In the genomic region with DNA sequence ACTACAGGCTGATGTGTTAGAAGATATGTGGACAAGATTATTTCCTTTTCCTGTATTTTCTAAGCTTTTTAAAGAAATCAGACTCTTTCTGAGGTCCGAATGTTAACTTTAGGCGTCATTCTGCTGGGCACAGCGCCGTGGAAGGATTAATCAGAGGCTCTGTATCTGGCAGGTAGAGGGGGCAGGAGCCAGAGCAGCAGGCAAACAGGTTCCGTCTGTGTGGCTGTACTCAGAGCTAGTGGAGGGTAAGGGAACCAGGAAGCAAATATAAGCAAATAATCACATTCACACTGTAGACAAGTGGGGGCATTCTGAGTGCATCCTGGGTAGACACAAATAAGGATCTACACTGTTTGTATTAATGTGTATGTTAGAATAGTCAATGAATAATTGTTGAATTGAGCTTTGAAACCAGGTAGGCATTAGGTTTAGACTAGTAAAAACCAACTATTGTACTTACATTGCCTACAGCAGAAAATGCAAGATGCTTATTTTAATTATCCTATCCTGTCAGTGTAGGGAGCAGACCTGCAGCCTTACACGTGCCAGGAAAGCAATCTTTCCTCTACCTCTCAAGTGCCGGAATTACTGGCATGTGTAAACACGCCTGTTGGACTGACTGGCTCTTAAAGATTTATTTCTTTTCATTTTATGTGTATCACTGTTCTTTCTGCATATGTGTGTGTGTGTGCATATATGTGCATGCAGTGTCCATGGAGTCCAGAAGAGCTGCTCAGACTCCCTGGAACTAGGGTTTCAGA, we compare ENCODE assay signal across 16 mouse cellular contexts.
A peak's percentile ranks its signal among the peaks of the same experiment; 100 is the strongest.
DNase-seq lines count a peak whose midpoint lies in the region; ATAC-seq and TF ChIP-seq lines count a peak whose summit lies in the region.
"Had no signal": no experiment of that assay in that cellular context is flagged by ENCODE, and none has a peak within 500 bp of the region (broad histone marks: within the 10 kb centered on the region; RNA-seq: fewer than 3 reads in every experiment).

No protein-coding gene starts in this region.

- H3K4me2 ChIP-seq in forebrain, embryonic 13.5 days, result no peak overlapping the region
- H3K4me2 ChIP-seq in forebrain, embryonic 16.5 days (ENCODE audit: low read length), result no peak overlapping the region
- no peak overlapping the region for H3K4me2 ChIP-seq in liver, embryonic 11.5 days
- H3K4me2 ChIP-seq in limb, embryonic 13.5 days (replicated peaks), result no peak overlapping the region
- H3K4me2 ChIP-seq: midbrain, embryonic 11.5 days had no signal

- H3K9me3 ChIP-seq in forebrain, embryonic 13.5 days (replicated peaks), result no peaks in the 10 kb centered on the region
- no peaks in the 10 kb centered on the region for H3K9me3 ChIP-seq in forebrain, embryonic 16.5 days (ENCODE audit: control insufficient read depth, low read length)
- no peaks in the 10 kb centered on the region for H3K9me3 ChIP-seq in liver, embryonic 11.5 days (ENCODE audit: control insufficient read depth, low read length)
- H3K9me3 ChIP-seq in limb, embryonic 13.5 days, result no peaks in the 10 kb centered on the region

- peak; percentile 52 for DNase-seq in liver, adult 2 months (ENCODE audit: extremely low read depth, low read depth, low spot score)
- no peak for DNase-seq in liver, embryonic 11.5 days (ENCODE audit: low spot score)
- DNase-seq in brain, adult 2 months (ENCODE audit: low read depth, low spot score), result peak; percentile 48
- DNase-seq in spleen, adult 12 weeks (ENCODE audit: low spot score), result no peak
- DNase-seq in layer of hippocampus, postnatal 25 days (ENCODE audit: extremely low spot score in 1 of 2, low spot score in 1 of 2), result no peak
- DNase-seq: B cell, adult 2 months; cerebellum, adult 9-10 months; embryo, embryonic 11 days; heart, postnatal 10 days; kidney, adult 9 months; lung, adult 2 months had no signal

- no peak overlapping the region for H3K9ac ChIP-seq in forebrain, embryonic 13.5 days
- H3K9ac ChIP-seq in forebrain, embryonic 16.5 days (replicated peaks; ENCODE audit: low read depth, low read length), result no peak overlapping the region
- no peak overlapping the region for H3K9ac ChIP-seq in liver, adult 2 months (ENCODE audit: low read depth, low read length)
- no peak overlapping the region for H3K9ac ChIP-seq in liver, embryonic 11.5 days (ENCODE audit: low read depth, low read length)
- no peak overlapping the region for H3K9ac ChIP-seq in limb, embryonic 13.5 days

- peak overlapping the region; percentile 20; the same call in 1 of the 2 replicates for H3K27ac ChIP-seq in forebrain, embryonic 13.5 days
- H3K27ac ChIP-seq in forebrain, embryonic 16.5 days (ENCODE audit: low read length), result no peak overlapping the region
- H3K27ac ChIP-seq in liver, adult 2 months (replicated peaks; ENCODE audit: insufficient read depth, low read depth, low read length), result peak overlapping the region; percentile 27; the same call in 1 of the 2 replicates
- no peak overlapping the region for H3K27ac ChIP-seq in liver, embryonic 11.5 days (ENCODE audit: low read depth, low read length)
- H3K27ac ChIP-seq in limb, embryonic 13.5 days, result peak overlapping the region; percentile 40; the same call in 1 of the 2 replicates

- H3K79me2 ChIP-seq in liver, adult 2 months (ENCODE audit: control insufficient read depth, insufficient read depth, low read length), result peaks cover 17% of the 10 kb centered on the region; the same call in 1 of the 2 replicates

- no peak overlapping the region for H3K4me3 ChIP-seq in forebrain, embryonic 13.5 days
- no peak overlapping the region for H3K4me3 ChIP-seq in forebrain, embryonic 16.5 days (replicated peaks; ENCODE audit: low read length)
- H3K4me3 ChIP-seq in liver, adult 2 months (ENCODE audit: insufficient read depth, low read depth, low read length), result no peak overlapping the region
- H3K4me3 ChIP-seq in liver, embryonic 11.5 days (ENCODE audit: low read depth, low read length), result no peak overlapping the region
- no peak overlapping the region for H3K4me3 ChIP-seq in limb, embryonic 13.5 days

- H3K4me1 ChIP-seq in forebrain, embryonic 13.5 days, result peaks cover 72% of the 10 kb centered on the region
- peaks cover 36% of the 10 kb centered on the region for H3K4me1 ChIP-seq in forebrain, embryonic 16.5 days (replicated peaks; ENCODE audit: control insufficient read depth, insufficient read depth, low read length)
- peaks cover 31% of the 10 kb centered on the region for H3K4me1 ChIP-seq in liver, adult 2 months (ENCODE audit: control insufficient read depth, insufficient read depth, low read length)
- H3K4me1 ChIP-seq in liver, embryonic 11.5 days (replicated peaks; ENCODE audit: control insufficient read depth, insufficient read depth, low read length), result peaks cover 20% of the 10 kb centered on the region
- peaks cover 84% of the 10 kb centered on the region for H3K4me1 ChIP-seq in limb, embryonic 13.5 days

- TF ChIP-seq CTCF in liver, adult 2 months (IDR thresholded peaks at IDR 0.05; ENCODE audit: low read depth, low read length), result 0 out of 2 replicates have a peak, but pooled peaks have one; percentile 5

- no peaks in the 10 kb centered on the region for H3K27me3 ChIP-seq in forebrain, embryonic 13.5 days
- H3K27me3 ChIP-seq in forebrain, embryonic 16.5 days (replicated peaks; ENCODE audit: control insufficient read depth, insufficient read depth, low read length), result no peaks in the 10 kb centered on the region
- no peaks in the 10 kb centered on the region for H3K27me3 ChIP-seq in liver, adult 2 months (ENCODE audit: control insufficient read depth, insufficient read depth, low read length)
- H3K27me3 ChIP-seq in liver, embryonic 11.5 days (replicated peaks; ENCODE audit: control insufficient read depth, insufficient read depth, low read length), result no peaks in the 10 kb centered on the region
- no peaks in the 10 kb centered on the region for H3K27me3 ChIP-seq in limb, embryonic 13.5 days

- no peak for ATAC-seq in forebrain, embryonic 13.5 days
- ATAC-seq in forebrain, embryonic 16.5 days, result no peak
- ATAC-seq in liver, embryonic 11.5 days (replicated peaks; ENCODE audit: low FRiP score), result no peak
- ATAC-seq in limb, embryonic 13.5 days (ENCODE audit: low FRiP score, low read depth), result no peak
- ATAC-seq: hindbrain, embryonic 16.5 days had no signal

- H3K36me3 ChIP-seq in forebrain, embryonic 13.5 days (ENCODE audit: poor library complexity, severe bottlenecking), result no peaks in the 10 kb centered on the region
- no peaks in the 10 kb centered on the region for H3K36me3 ChIP-seq in forebrain, embryonic 16.5 days (ENCODE audit: control insufficient read depth, insufficient read depth)
- no peaks in the 10 kb centered on the region for H3K36me3 ChIP-seq in liver, adult 2 months (ENCODE audit: control insufficient read depth, insufficient read depth, low read length)
- H3K36me3 ChIP-seq in liver, embryonic 11.5 days (ENCODE audit: control insufficient read depth, insufficient read depth, low read length), result no peaks in the 10 kb centered on the region
- peaks cover 8% of the 10 kb centered on the region; the same call in 1 of the 2 replicates for H3K36me3 ChIP-seq in limb, embryonic 13.5 days

- TF ChIP-seq POLR2A in liver, adult 2 months (IDR thresholded peaks at IDR 0.05; ENCODE audit: extremely low read depth, insufficient read depth, low read length), result no peak

- 52% methylated on average over 8 of the region's 8 CpGs for WGBS in forebrain, embryonic 13.5 days
- 46% methylated on average over 8 of the region's 8 CpGs for WGBS in forebrain, embryonic 16.5 days
- WGBS in liver, adult 2 months, result 40% methylated on average over 8 of the region's 8 CpGs
- 65% methylated on average over 8 of the region's 8 CpGs for WGBS in liver, embryonic 11.5 days
- WGBS in limb, embryonic 13.5 days, result 50% methylated on average over 8 of the region's 8 CpGs

Comparison
In these comparisons a context has a peak if more than half of its experiments do, and no peak if none do; other contexts are left out.
1. H3K27ac ChIP-seq: peak in forebrain, embryonic 13.5 days (single experiment), liver, adult 2 months (single experiment) and limb, embryonic 13.5 days (single experiment); none in forebrain, embryonic 16.5 days (single experiment) and liver, embryonic 11.5 days (single experiment).
2. DNase-seq: peak in liver, adult 2 months (single experiment) and brain, adult 2 months (single experiment); none in liver, embryonic 11.5 days (single experiment), spleen, adult 12 weeks (single experiment) and layer of hippocampus, postnatal 25 days (0 of 2).